Comparison of ENCODE assay signal across 9 mouse cellular contexts in genomic region chr14:10526800-10527199, GRCm38 (mm10).
DNase-seq lines count a peak whose midpoint lies in the region; ATAC-seq and TF ChIP-seq lines count a peak whose summit lies in the region.
"Had no signal": no experiment of that assay in that cellular context is flagged by ENCODE, and none has a peak within 500 bp of the region (broad histone marks: within the 10 kb centered on the region; RNA-seq: fewer than 3 reads in every experiment).

No protein-coding gene starts in this region.

- TF ChIP-seq CTCF in forebrain, postnatal 0 days (IDR thresholded peaks at IDR 0.05; ENCODE audit: low read depth), result no peak

- peak; percentile 35; the same call in 1 of the 2 replicates for ATAC-seq in hindbrain, embryonic 12.5 days (ENCODE audit: low FRiP score)
- no peak for ATAC-seq in hindbrain, embryonic 16.5 days
- ATAC-seq in forebrain, postnatal 0 days, result peak; percentile 66
- peak; percentile 47; the same call in 1 of the 2 replicates for ATAC-seq in stomach, embryonic 15.5 days (ENCODE audit: insufficient read depth, low FRiP score, low read depth)

- no peaks in the 10 kb centered on the region for H3K36me3 ChIP-seq in hindbrain, embryonic 12.5 days
- H3K36me3 ChIP-seq in hindbrain, embryonic 16.5 days (ENCODE audit: control insufficient read depth, insufficient read depth, low read length), result no peaks in the 10 kb centered on the region
- H3K36me3 ChIP-seq in forebrain, postnatal 0 days (ENCODE audit: insufficient read depth), result no peaks in the 10 kb centered on the region
- H3K36me3 ChIP-seq in stomach, embryonic 15.5 days, result no peaks in the 10 kb centered on the region
- H3K36me3 ChIP-seq: liver, embryonic 13.5 days had no signal

- WGBS in hindbrain, embryonic 12.5 days, result 27% methylated on average over 2 of the region's 2 CpGs
- 21% methylated on average over 2 of the region's 2 CpGs for WGBS in hindbrain, embryonic 16.5 days
- 5% methylated on average over 2 of the region's 2 CpGs for WGBS in forebrain, postnatal 0 days
- WGBS in stomach, embryonic 15.5 days, result 46% methylated on average over 2 of the region's 2 CpGs

- H3K27ac ChIP-seq in hindbrain, embryonic 12.5 days, result no peak overlapping the region
- H3K27ac ChIP-seq in hindbrain, embryonic 16.5 days (ENCODE audit: low read depth, low read length), result no peak overlapping the region
- H3K27ac ChIP-seq in forebrain, postnatal 0 days (ENCODE audit: low read depth, low read length), result no peak overlapping the region; the same call in 1 of the 2 replicates
- H3K27ac ChIP-seq in stomach, embryonic 15.5 days, result no peak overlapping the region
- H3K27ac ChIP-seq: liver, embryonic 13.5 days had no signal

- H3K4me2 ChIP-seq in hindbrain, embryonic 12.5 days (replicated peaks), result no peak overlapping the region
- no peak overlapping the region for H3K4me2 ChIP-seq in hindbrain, embryonic 16.5 days (ENCODE audit: low read length)
- H3K4me2 ChIP-seq in forebrain, postnatal 0 days (ENCODE audit: low read depth), result no peak overlapping the region
- H3K4me2 ChIP-seq in stomach, embryonic 15.5 days, result no peak overlapping the region
- H3K4me2 ChIP-seq: liver, embryonic 13.5 days had no signal

- no peak overlapping the region for H3K9ac ChIP-seq in hindbrain, embryonic 12.5 days
- H3K9ac ChIP-seq in hindbrain, embryonic 16.5 days (ENCODE audit: low read depth, low read length), result no peak overlapping the region
- H3K9ac ChIP-seq in forebrain, postnatal 0 days, result no peak overlapping the region
- H3K9ac ChIP-seq in stomach, embryonic 15.5 days, result no peak overlapping the region
- H3K9ac ChIP-seq: liver, embryonic 13.5 days had no signal

- no peaks in the 10 kb centered on the region for H3K4me1 ChIP-seq in hindbrain, embryonic 12.5 days
- H3K4me1 ChIP-seq in hindbrain, embryonic 16.5 days (ENCODE audit: control insufficient read depth, insufficient read depth, low read depth, low read length), result no peaks in the 10 kb centered on the region
- no peaks in the 10 kb centered on the region for H3K4me1 ChIP-seq in forebrain, postnatal 0 days (ENCODE audit: insufficient read depth)
- H3K4me1 ChIP-seq in stomach, embryonic 15.5 days, result no peaks in the 10 kb centered on the region
- H3K4me1 ChIP-seq: liver, embryonic 13.5 days had no signal

- H3K27me3 ChIP-seq in hindbrain, embryonic 12.5 days, result no peaks in the 10 kb centered on the region
- no peaks in the 10 kb centered on the region for H3K27me3 ChIP-seq in hindbrain, embryonic 16.5 days (replicated peaks; ENCODE audit: control insufficient read depth, insufficient read depth, low read length)
- H3K27me3 ChIP-seq in forebrain, postnatal 0 days (ENCODE audit: insufficient read depth, low read length), result no peaks in the 10 kb centered on the region
- H3K27me3 ChIP-seq in stomach, embryonic 15.5 days (replicated peaks), result no peaks in the 10 kb centered on the region
- H3K27me3 ChIP-seq: liver, embryonic 13.5 days had no signal

- DNase-seq in Muller cell, postnatal 12 days (ENCODE audit: inconsistent ontology term), result peak; percentile 53
- no peak for DNase-seq in forebrain, postnatal 0 days
- no peak for DNase-seq in adrenal gland, adult 18-20 months (ENCODE audit: low spot score in 2 of 2)
- no peak for DNase-seq in natural killer cell, adult 2 months (ENCODE audit: low spot score in 2 of 2)
- no peak for DNase-seq in testis, postnatal 14 days (ENCODE audit: low spot score)
- DNase-seq: liver, embryonic 13.5 days had no signal

- no peaks in the 10 kb centered on the region for H3K9me3 ChIP-seq in hindbrain, embryonic 12.5 days (replicated peaks)
- H3K9me3 ChIP-seq in hindbrain, embryonic 16.5 days (ENCODE audit: control insufficient read depth, low read length), result no peaks in the 10 kb centered on the region
- H3K9me3 ChIP-seq in forebrain, postnatal 0 days (ENCODE audit: low read length), result no peaks in the 10 kb centered on the region
- H3K9me3 ChIP-seq in stomach, embryonic 15.5 days, result no peaks in the 10 kb centered on the region
- H3K9me3 ChIP-seq: liver, embryonic 13.5 days had no signal

- no peak overlapping the region for H3K4me3 ChIP-seq in hindbrain, embryonic 12.5 days
- no peak overlapping the region for H3K4me3 ChIP-seq in hindbrain, embryonic 16.5 days (ENCODE audit: low read length)
- H3K4me3 ChIP-seq in forebrain, postnatal 0 days (ENCODE audit: low read depth, low read length), result no peak overlapping the region
- no peak overlapping the region for H3K4me3 ChIP-seq in stomach, embryonic 15.5 days (replicated peaks)
- H3K4me3 ChIP-seq: liver, embryonic 13.5 days had no signal
